Mouse (Mus musculus) heart, embryonic 14.5 days (tissue): Measurements from ENCODE around the gene Bpifb1. TPM values are rescaled to one million over a fixed set of nuclear protein-coding genes. Genes with fewer than 3 reads are reported as not detected.

ENCODE experiments used
- ATAC-seq: fragments of 200-750 bp; cut with Nextera tagmentation; 2 replicates; pipeline ENCODE4 v1.8.0; 2017; ENCODE audit warnings: low read depth, moderate TSS enrichment; ENCODE audit not compliant: insufficient number of reproducible peaks, insufficient read depth, low FRiP score
- H3K27ac ChIP-seq, 2 experiments: fragments of 200-500 bp in 1 of 2; fragments of 300-500 bp in 1 of 2; sonication (generic) in 1 of 2; replicated peaks in 1 of 2; 2 replicates each; pipeline ENCODE4 v1.5.1; 2012 to 2014; ENCODE audit warnings: low read depth in 2 of 2, low read length in 2 of 2, control low read depth in 1 of 2, mild to moderate bottlenecking in 1 of 2, mixed read lengths in 1 of 2; ENCODE audit not compliant: control insufficient read depth in 1 of 2, insufficient read depth in 1 of 2
- H3K27me3 ChIP-seq: fragments of 300-500 bp; sonication (generic); 2 replicates; pipeline ENCODE4 v1.6.1; 2014; ENCODE audit warnings: mild to moderate bottlenecking, low read length, control low read depth; ENCODE audit not compliant: control insufficient read depth, insufficient read depth
- H3K36me3 ChIP-seq: fragments of 300-500 bp; sonication (generic); 2 replicates; pipeline ENCODE4 v1.6.1; 2014; ENCODE audit warnings: mild to moderate bottlenecking, control low read depth, low read length, mixed read lengths; ENCODE audit not compliant: control insufficient read depth, insufficient read depth
- H3K4me1 ChIP-seq, 2 experiments: fragments of 200-500 bp in 1 of 2; fragments of 300-500 bp in 1 of 2; sonication (generic) in 1 of 2; 2 replicates each; pipeline ENCODE4 v1.6.1; 2012 to 2014; ENCODE audit warnings: low read length in 2 of 2, control low read depth in 1 of 2, mixed read lengths in 1 of 2; ENCODE audit not compliant: control insufficient read depth in 2 of 2, insufficient read depth in 2 of 2
- H3K4me2 ChIP-seq: fragments of 300-500 bp; sonication (generic); 2 replicates; pipeline ENCODE4 v1.6.1; 2014; ENCODE audit warnings: mild to moderate bottlenecking, low read length
- H3K4me3 ChIP-seq, 2 experiments: fragments of 200-500 bp in 1 of 2; fragments of 300-500 bp in 1 of 2; sonication (generic) in 1 of 2; 2 replicates each; pipeline ENCODE4 v1.5.1; 2012 to 2014; ENCODE audit warnings: low read length in 2 of 2, mild to moderate bottlenecking in 2 of 2, control low read depth in 1 of 2, low read depth in 1 of 2, moderate library complexity in 1 of 2; ENCODE audit not compliant: control insufficient read depth in 1 of 2, insufficient read depth in 1 of 2
- H3K9ac ChIP-seq: fragments of 300-500 bp; sonication (generic); 2 replicates; pipeline ENCODE4 v1.6.1; 2014; ENCODE audit warnings: mild to moderate bottlenecking, low read length
- H3K9me3 ChIP-seq: fragments of 300-500 bp; sonication (generic); 2 replicates; pipeline ENCODE4 v1.6.1; 2016; ENCODE audit warnings: low read length, control low read depth; ENCODE audit not compliant: control insufficient read depth
- WGBS: fragments of 180-500 bp; shearing (Covaris S2); extraction: QIAGEN DNeasy Blood & Tissue Kit; methylation state at CpG from one replicate; pipeline ENCODE4 v1.1.7; 2014; 5-methylcytosine and 5-hydroxymethylcytosine counted together
- polyA plus RNA-seq: library from polyadenylated mRNA; unstranded; fragments of >200 nt; fragmentation: Nextera tagmentation; extraction: Ambion mirVana; gene quantifications from 2 replicates; pipeline ENCODE4 v1.2.1, GENCODE M21; 2014

The Bpifb1 gene
- polyA plus RNA-seq, result 0.12 and 0.32 TPM in 2 replicates

DNA sequence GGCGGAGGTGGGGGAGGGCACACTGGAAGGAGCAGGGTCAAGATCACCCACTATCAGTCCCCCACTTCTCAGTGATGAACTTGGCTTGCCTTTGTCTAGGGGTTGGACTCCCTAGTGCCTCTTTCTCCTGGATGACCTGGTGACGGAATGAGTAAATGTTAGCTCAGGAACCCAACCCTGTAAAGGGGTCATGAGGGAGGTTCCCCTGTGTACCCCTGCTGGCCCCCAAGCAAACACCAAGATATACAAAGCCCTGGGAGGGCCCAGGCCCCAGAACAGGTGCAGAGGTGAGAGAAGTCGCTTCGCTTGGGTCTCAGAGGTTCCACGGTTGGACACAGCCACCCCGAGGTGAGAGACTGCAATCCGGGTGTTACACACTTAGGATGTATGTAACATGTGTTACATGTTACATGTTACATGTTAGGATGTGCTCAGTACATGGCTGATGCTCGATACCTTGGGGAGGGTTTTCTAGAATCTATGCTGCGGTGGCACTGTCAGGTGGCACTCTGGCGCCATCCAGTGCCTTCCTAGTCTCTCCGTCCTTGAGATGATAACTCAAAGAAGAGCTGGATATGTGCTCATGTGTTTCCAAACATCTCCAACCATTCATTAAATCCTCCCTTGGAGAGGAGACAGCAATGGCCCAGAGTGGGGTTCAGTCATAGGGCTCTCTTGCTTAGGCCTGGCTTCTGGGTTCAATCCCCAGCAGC lies at the start of gene Bpifb1:
Gene Bpifb1, plus strand, starts transcription at position 273 of the 713 bp plus-strand sequence.
- H3K36me3 ChIP-seq, result no peaks in the 10 kb centered on the region
- no peaks in the 10 kb centered on the region for H3K27me3 ChIP-seq
- H3K4me3 ChIP-seq, result no peak within 1 kb of the TSS
- no peak within 1 kb of the TSS for H3K9ac ChIP-seq
- no peak within 1 kb of the TSS for H3K4me2 ChIP-seq
- H3K9me3 ChIP-seq, result no peaks in the 10 kb centered on the region
- H3K4me1 ChIP-seq, result peaks cover 18 to 23% of the 10 kb centered on the region in 2 experiments
- 87% methylated on average over 11 of the region's 11 CpGs for whole genome bisulfite sequencing
- ATAC-seq, result no peak
- H3K27ac ChIP-seq, result peak within 1 kb of the TSS in 1 of 2 experiments; percentile 66; a peak in 2 of 4 replicates

DNA sequence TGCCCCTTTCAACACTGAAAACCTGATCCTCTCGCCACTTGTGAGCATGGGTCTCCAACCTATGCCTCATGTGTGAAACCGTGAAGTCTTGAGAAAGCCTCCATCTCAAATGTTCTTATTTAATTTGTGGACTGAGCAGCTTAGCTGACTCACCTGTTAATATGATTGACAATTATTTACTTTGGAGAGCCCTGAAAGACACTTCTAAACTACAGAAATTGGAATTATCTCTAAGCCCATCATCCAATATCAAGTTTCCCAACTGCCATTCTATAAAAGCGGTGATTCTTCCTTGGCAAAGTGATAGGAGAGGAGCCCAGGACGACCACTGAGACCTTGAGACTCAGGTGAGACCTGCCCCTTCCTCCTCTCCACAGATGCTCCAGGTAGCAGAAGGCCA lies 48.0 kb upstream of the Bpifb1 start, which contains the start of gene Bpifa1:
Gene Bpifa1, plus strand, starts transcription at position 301 of the 400 bp plus-strand sequence.
- Histone ChIP-seq H3K27me3 (no peaks in the 10 kb centered on the region), H3K4me3 (no peak within 1 kb of the TSS), H3K4me1 (no peaks in the 10 kb centered on the region), H3K27ac (no peak within 1 kb of the TSS), H3K9ac (no peak within 1 kb of the TSS), H3K36me3 (no peaks in the 10 kb centered on the region), H3K9me3 (no peaks in the 10 kb centered on the region), H3K4me2 (no peak within 1 kb of the TSS)
- no peak for ATAC-seq
- WGBS, result 77% methylated on average over 4 of the region's 4 CpGs

DNA sequence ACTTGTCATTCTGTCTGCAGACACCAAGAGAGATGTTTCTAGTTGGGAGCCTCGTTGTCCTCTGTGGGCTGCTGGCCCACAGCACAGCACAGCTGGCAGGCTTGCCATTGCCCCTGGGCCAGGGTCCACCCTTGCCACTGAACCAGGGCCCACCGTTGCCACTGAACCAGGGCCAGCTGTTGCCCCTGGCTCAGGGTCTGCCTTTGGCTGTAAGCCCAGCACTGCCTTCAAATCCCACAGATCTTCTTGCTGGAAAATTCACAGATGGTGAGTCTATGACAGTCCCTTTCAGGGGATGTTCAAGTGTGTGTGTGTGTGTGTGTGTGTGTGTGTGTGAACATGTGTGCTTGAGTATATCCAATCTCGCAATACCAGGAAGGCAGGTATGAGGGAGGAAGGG lies 46.9 kb upstream of the Bpifb1 start:
- no peak overlapping the region for H3K9ac ChIP-seq
- no peak overlapping the region for H3K4me3 ChIP-seq
- H3K27ac ChIP-seq, result no peak overlapping the region
- no peak for ATAC-seq
- WGBS, result 64% methylated on average over 3 of the region's 3 CpGs
- H3K4me2 ChIP-seq, result no peak overlapping the region
- no peaks in the 10 kb centered on the region for H3K4me1 ChIP-seq
- no peaks in the 10 kb centered on the region for H3K9me3 ChIP-seq
- H3K27me3 ChIP-seq, result no peaks in the 10 kb centered on the region
- H3K36me3 ChIP-seq, result no peaks in the 10 kb centered on the region

DNA sequence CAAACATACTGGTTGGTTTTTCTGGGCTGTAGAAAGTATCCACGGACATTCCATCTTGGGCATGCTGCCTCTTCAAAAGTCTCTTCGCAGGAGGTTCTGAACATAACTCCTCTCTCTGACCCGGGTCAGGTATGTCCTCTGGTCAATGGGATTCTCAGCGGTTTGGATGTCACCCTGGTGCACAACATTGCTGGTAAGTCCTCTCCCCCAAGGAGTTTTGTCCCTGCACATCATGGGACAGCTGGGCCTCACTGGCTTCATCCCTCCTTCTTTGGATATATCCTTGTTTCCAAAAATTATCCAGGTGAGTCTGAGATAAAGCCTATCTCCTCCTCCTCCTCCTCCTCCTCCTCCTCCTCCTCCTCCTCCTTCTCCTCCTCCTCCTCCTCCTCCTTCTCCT lies 43.1 kb upstream of the Bpifb1 start:
- Histone ChIP-seq H3K36me3 (no peaks in the 10 kb centered on the region), H3K4me3 (no peak overlapping the region), H3K4me1 (no peaks in the 10 kb centered on the region), H3K27me3 (no peaks in the 10 kb centered on the region), H3K27ac (no peak overlapping the region), H3K9me3 (no peaks in the 10 kb centered on the region), H3K4me2 (no peak overlapping the region), H3K9ac (no peak overlapping the region)
- WGBS, result 72% methylated on average over 4 of the region's 4 CpGs
- no peak for ATAC-seq

DNA sequence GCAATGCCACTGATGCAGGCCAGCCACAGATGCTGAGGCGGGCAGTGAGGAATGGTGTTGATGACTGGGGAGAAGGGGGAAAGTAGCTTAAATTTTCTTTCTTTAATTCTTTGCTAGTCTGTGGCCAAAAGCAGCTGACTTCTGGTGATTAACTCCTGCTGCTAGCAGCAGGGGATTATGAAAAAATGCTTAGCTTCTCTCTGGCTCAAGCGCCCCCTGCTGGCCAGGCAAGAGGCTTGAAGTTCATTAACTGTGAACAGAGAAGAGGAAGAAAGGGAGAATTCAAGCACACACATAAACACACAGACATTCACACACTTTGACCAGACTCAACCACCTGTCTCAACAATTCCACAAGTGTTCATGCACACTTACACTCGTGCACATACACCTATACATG lies 32.2 kb upstream of the Bpifb1 start:
- Histone ChIP-seq H3K9me3 (peaks cover 14% of the 10 kb centered on the region), H3K27ac (no peak overlapping the region), H3K4me1 (no peaks in the 10 kb centered on the region), H3K4me2 (no peak overlapping the region), H3K4me3 (no peak overlapping the region), H3K27me3 (no peaks in the 10 kb centered on the region), H3K9ac (no peak overlapping the region), H3K36me3 (no peaks in the 10 kb centered on the region)
- ATAC-seq, result no peak
- 27% methylated on average over 3 of the region's 3 CpGs for WGBS

DNA sequence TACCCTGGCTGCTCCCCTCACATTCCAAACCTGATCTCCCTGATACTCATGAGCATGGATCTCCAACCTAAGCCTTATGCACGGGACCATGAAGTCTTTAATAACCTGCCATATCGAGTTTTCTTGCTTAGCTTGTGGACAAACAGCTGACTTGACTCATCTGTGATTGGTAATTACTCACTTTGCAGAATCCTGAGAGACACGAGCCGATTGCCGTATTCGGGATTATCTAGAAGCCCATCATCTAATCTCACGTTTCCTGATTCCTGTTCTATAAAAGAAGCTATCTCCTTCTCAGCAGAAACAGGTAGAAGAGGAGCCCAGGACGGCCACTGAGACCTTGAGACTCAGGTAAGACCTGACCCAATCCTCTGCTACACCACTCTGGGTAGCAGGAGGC lies 28.3 kb upstream of the Bpifb1 start, which contains the start of gene Bpifa5:
Gene Bpifa5, plus strand, starts transcription at position 301 of the 400 bp plus-strand sequence.
- no peak within 1 kb of the TSS for H3K4me3 ChIP-seq
- H3K9ac ChIP-seq, result no peak within 1 kb of the TSS
- H3K36me3 ChIP-seq, result no peaks in the 10 kb centered on the region
- ATAC-seq, result no peak
- no peaks in the 10 kb centered on the region for H3K4me1 ChIP-seq
- peaks cover 14% of the 10 kb centered on the region for H3K9me3 ChIP-seq
- no peaks in the 10 kb centered on the region for H3K27me3 ChIP-seq
- WGBS, result 73% methylated on average over 8 of the region's 8 CpGs
- H3K4me2 ChIP-seq, result no peak within 1 kb of the TSS
- no peak within 1 kb of the TSS for H3K27ac ChIP-seq

DNA sequence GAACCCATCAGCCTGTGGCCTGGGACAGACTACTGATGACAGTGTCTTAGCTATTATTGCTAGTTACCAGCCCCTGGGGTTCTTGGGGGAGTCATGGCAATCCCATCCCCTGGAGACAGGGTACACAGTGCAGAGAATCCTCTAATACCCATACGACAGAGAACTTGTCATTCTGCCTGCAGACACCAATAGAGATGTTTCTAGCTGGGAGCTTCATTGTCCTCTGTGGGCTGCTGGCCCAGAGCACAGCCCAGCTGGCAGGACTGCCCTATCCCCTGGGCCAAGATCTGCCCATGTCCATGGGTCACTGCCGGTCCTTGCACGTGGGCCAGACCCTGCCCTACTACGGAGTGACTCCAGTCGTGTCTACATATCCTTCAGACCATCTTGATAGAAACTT lies 27.3 kb upstream of the Bpifb1 start:
- no peak for ATAC-seq
- no peak overlapping the region for H3K4me3 ChIP-seq
- no peaks in the 10 kb centered on the region for H3K4me1 ChIP-seq
- 87% methylated on average over 5 of the region's 5 CpGs for WGBS
- H3K27me3 ChIP-seq, result no peaks in the 10 kb centered on the region; the same call in 1 of the 2 replicates
- H3K4me2 ChIP-seq, result no peak overlapping the region
- H3K36me3 ChIP-seq, result no peaks in the 10 kb centered on the region
- no peak overlapping the region for H3K9ac ChIP-seq
- no peak overlapping the region for H3K27ac ChIP-seq
- peaks cover 14% of the 10 kb centered on the region for H3K9me3 ChIP-seq

DNA sequence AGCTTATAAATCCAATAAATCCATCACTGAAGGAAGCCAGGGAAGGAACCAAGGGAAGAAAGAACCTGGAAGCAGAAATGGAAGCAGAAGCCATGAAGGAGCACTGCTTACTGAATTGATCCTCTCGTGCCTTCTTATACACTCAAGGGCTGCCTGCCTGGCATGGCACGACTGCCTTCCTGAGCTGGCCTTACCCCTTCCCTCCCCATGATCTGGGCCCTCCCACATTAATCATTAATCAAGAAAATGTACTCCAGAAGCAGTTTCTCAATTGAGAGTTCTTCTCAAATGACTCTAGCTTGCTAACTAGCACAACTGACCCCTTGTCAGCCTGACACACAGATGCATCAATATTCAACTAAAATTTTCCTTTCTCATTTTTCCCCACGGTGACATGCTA lies 21.4 kb upstream of the Bpifb1 start:
- no peak for ATAC-seq
- Histone ChIP-seq H3K9ac (no peak overlapping the region), H3K4me1 (no peaks in the 10 kb centered on the region), H3K4me2 (no peak overlapping the region), H3K4me3 (no peak overlapping the region), H3K36me3 (no peaks in the 10 kb centered on the region), H3K27ac (no peak overlapping the region), H3K27me3 (peaks cover 7% of the 10 kb centered on the region; the same call in 1 of the 2 replicates), H3K9me3 (no peaks in the 10 kb centered on the region)
- WGBS, result 69% methylated on average over 3 of the region's 3 CpGs
